ENCODE assay signal across 9 mouse cellular contexts in genomic region chr3:146564268-146565064, GRCm38 (mm10). TPM values are rescaled to one million over a fixed set of nuclear protein-coding genes. Genes with fewer than 3 reads are reported as not detected.
DNase-seq lines count a peak whose midpoint lies in the region; ATAC-seq lines count a peak whose summit lies in the region.
"Had no signal": no experiment of that assay in that cellular context is flagged by ENCODE, and none has a peak within 500 bp of the region (broad histone marks: within the 10 kb centered on the region; RNA-seq: fewer than 3 reads in every experiment).

No protein-coding gene starts in this region.

- ATAC-seq in heart, embryonic 12.5 days (ENCODE audit: insufficient number of reproducible peaks, low FRiP score), result no peak
- ATAC-seq in hindbrain, embryonic 15.5 days (ENCODE audit: low FRiP score, low read depth), result no peak
- ATAC-seq in midbrain, embryonic 15.5 days (replicated peaks), result peak; percentile 62

- H3K27ac ChIP-seq in heart, embryonic 12.5 days (ENCODE audit: poor library complexity, severe bottlenecking), result no peak overlapping the region
- H3K27ac ChIP-seq in hindbrain, embryonic 15.5 days (replicated peaks), result peak overlapping the region; percentile 61; the same call in 1 of the 2 replicates
- peak overlapping the region; percentile 72 for H3K27ac ChIP-seq in midbrain, embryonic 15.5 days
- H3K27ac ChIP-seq: stomach, embryonic 15.5 days had no signal

- H3K4me2 ChIP-seq in heart, embryonic 12.5 days, result no peak overlapping the region
- H3K4me2 ChIP-seq in hindbrain, embryonic 15.5 days, result peak overlapping the region; percentile 26; the same call in 1 of the 2 replicates
- peak overlapping the region; percentile 25 for H3K4me2 ChIP-seq in midbrain, embryonic 15.5 days
- H3K4me2 ChIP-seq: stomach, embryonic 15.5 days had no signal

- H3K27me3 ChIP-seq in heart, embryonic 12.5 days (replicated peaks), result no peaks in the 10 kb centered on the region
- no peaks in the 10 kb centered on the region for H3K27me3 ChIP-seq in hindbrain, embryonic 15.5 days
- H3K27me3 ChIP-seq in midbrain, embryonic 15.5 days (replicated peaks), result no peaks in the 10 kb centered on the region
- H3K27me3 ChIP-seq: stomach, embryonic 15.5 days had no signal

- 38% methylated on average over 14 of the region's 14 CpGs for WGBS in heart, embryonic 12.5 days
- 24% methylated on average over 14 of the region's 14 CpGs for WGBS in hindbrain, embryonic 15.5 days
- 19% methylated on average over 14 of the region's 14 CpGs for WGBS in midbrain, embryonic 15.5 days

- no peaks in the 10 kb centered on the region for H3K9me3 ChIP-seq in heart, embryonic 12.5 days (replicated peaks)
- no peaks in the 10 kb centered on the region for H3K9me3 ChIP-seq in hindbrain, embryonic 15.5 days
- H3K9me3 ChIP-seq in midbrain, embryonic 15.5 days, result no peaks in the 10 kb centered on the region
- H3K9me3 ChIP-seq: stomach, embryonic 15.5 days had no signal

- intact Hi-C loops in left cerebral cortex, postnatal 14 days (cut with DNase I), result loop anchor here (5.0 to 10.0 kb wide), 4 partner anchors 170 to 350 kb away; no protein-coding TSS in a partner anchor

- H3K9ac ChIP-seq in heart, embryonic 12.5 days, result no peak overlapping the region
- no peak overlapping the region for H3K9ac ChIP-seq in hindbrain, embryonic 15.5 days
- H3K9ac ChIP-seq in midbrain, embryonic 15.5 days, result no peak overlapping the region
- H3K9ac ChIP-seq: stomach, embryonic 15.5 days had no signal

- no peaks in the 10 kb centered on the region for H3K36me3 ChIP-seq in heart, embryonic 12.5 days
- H3K36me3 ChIP-seq in hindbrain, embryonic 15.5 days, result no peaks in the 10 kb centered on the region
- H3K36me3 ChIP-seq in midbrain, embryonic 15.5 days (replicated peaks), result no peaks in the 10 kb centered on the region
- H3K36me3 ChIP-seq: stomach, embryonic 15.5 days had no signal

- H3K4me3 ChIP-seq in heart, embryonic 12.5 days, result no peak overlapping the region
- no peak overlapping the region for H3K4me3 ChIP-seq in hindbrain, embryonic 15.5 days
- H3K4me3 ChIP-seq in midbrain, embryonic 15.5 days, result no peak overlapping the region
- H3K4me3 ChIP-seq: stomach, embryonic 15.5 days had no signal

- 0 out of 2 replicates have a peak, but pooled peaks cover 5% of the 10 kb centered on the region for H3K4me1 ChIP-seq in heart, embryonic 12.5 days (replicated peaks)
- H3K4me1 ChIP-seq in hindbrain, embryonic 15.5 days (replicated peaks), result peaks cover 5% of the 10 kb centered on the region
- H3K4me1 ChIP-seq in midbrain, embryonic 15.5 days, result peaks cover 5% of the 10 kb centered on the region
- H3K4me1 ChIP-seq: stomach, embryonic 15.5 days had no signal

- DNase-seq in heart, adult 11 months, result peak; percentile 91
- peak; percentile 74 for DNase-seq in cerebellum, adult 8-10 months
- peak; percentile 53 to 78 for DNase-seq in frontal cortex, postnatal 10 days (ENCODE audit: low spot score in 2 of 2)
- DNase-seq in left cerebral cortex, postnatal 14 days (ENCODE audit: low spot score in 2 of 2), result peak; percentile 91 to 94
- DNase-seq in spleen, postnatal 36 days (ENCODE audit: low spot score in 2 of 2), result peak; percentile 24 to 52

RNA-seq across cellular contexts. Expression of gene Uox, which starts 5.8 kb away (rescaled TPM):
- polyA plus RNA-seq in heart, embryonic 12.5 days (2016; fragmentation: Nextera tagmentation; extraction: Ambion mirVana), result 0.08 TPM in 1 of 2 replicates, not detected in the other
- polyA plus RNA-seq in hindbrain, embryonic 15.5 days (2015; fragmentation: Nextera tagmentation; extraction: Ambion mirVana), result 0.14 and 0.18 TPM in 2 replicates
- 1 to 10 TPM in 1 of 2 experiments, under 1 TPM in 1; 0.76 to 1.3 TPM for total RNA-seq in left cerebral cortex, postnatal 14 days (2021)
- 0.09 TPM in 1 of 2 replicates, not detected in the other for polyA plus RNA-seq in midbrain, embryonic 15.5 days (2015; fragmentation: Nextera tagmentation; extraction: Ambion mirVana)

RNA-seq across cellular contexts. Expression of gene Rpf1, which starts 43.2 kb away (rescaled TPM):
- polyA plus RNA-seq in heart, embryonic 12.5 days (2016; fragmentation: Nextera tagmentation; extraction: Ambion mirVana), result 41.2 and 45.6 TPM in 2 replicates
- polyA plus RNA-seq in hindbrain, embryonic 15.5 days (2015; fragmentation: Nextera tagmentation; extraction: Ambion mirVana), result 37.0 and 37.6 TPM in 2 replicates
- total RNA-seq in left cerebral cortex, postnatal 14 days (2021), result 10 to 100 TPM; 13.3 to 14.2 TPM
- 38.6 and 39.5 TPM in 2 replicates for polyA plus RNA-seq in midbrain, embryonic 15.5 days (2015; fragmentation: Nextera tagmentation; extraction: Ambion mirVana)

RNA-seq across cellular contexts. Expression of gene Dnase2b, which starts 50.9 kb away (rescaled TPM):
- polyA plus RNA-seq in heart, embryonic 12.5 days (2016; fragmentation: Nextera tagmentation; extraction: Ambion mirVana), result not detected in 2 replicates
- polyA plus RNA-seq in hindbrain, embryonic 15.5 days (2015; fragmentation: Nextera tagmentation; extraction: Ambion mirVana), result not detected in 2 replicates
- not detected for total RNA-seq in left cerebral cortex, postnatal 14 days (2021)
- polyA plus RNA-seq in midbrain, embryonic 15.5 days (2015; fragmentation: Nextera tagmentation; extraction: Ambion mirVana), result not detected in 2 replicates

Comparison
In these comparisons a context has a peak if more than half of its experiments do, and no peak if none do; other contexts are left out.
1. DNase-seq: peak in every context shown above with its lines; median percentile 92 in left cerebral cortex, postnatal 14 days; 91 in heart, adult 11 months; 74 in cerebellum, adult 8-10 months; 66 in frontal cortex, postnatal 10 days; 38 in spleen, postnatal 36 days.